Mouse (Mus musculus) MEL (cell line): ENCODE results near the gene Cmss1. TPM values are rescaled to one million over a fixed set of nuclear protein-coding genes. Genes with fewer than 3 reads are reported as not detected.

Source experiments
- DNase-seq: peaks from one replicate; pipeline ENCODE4 v3.0.0; 2011; ENCODE audit warnings: low read depth, low spot score
- H3K27ac ChIP-seq: 2 replicates; pipeline ENCODE4 v1.5.1; 2012; ENCODE audit warnings: low read depth, mild to moderate bottlenecking, control low read depth, low read length, moderate library complexity; ENCODE audit not compliant: control insufficient read depth
- H3K27me3 ChIP-seq, 2 experiments: fragments of 150-350 bp in 1 of 2; sonication (generic) in 1 of 2; 2 replicates each; pipeline ENCODE4 v1.6.1; 2012; ENCODE audit warnings: low read length in 2 of 2, mild to moderate bottlenecking in 2 of 2, improper control_type of control experiment in 1 of 2, moderate library complexity in 1 of 2; ENCODE audit not compliant: insufficient read depth in 2 of 2, control insufficient read depth in 1 of 2
- H3K36me3 ChIP-seq, 2 experiments: 2 replicates each; pipeline ENCODE4 v1.6.1; 2012 to 2014; ENCODE audit warnings: low read length in 2 of 2, improper control_type of control experiment in 1 of 2, inconsistent platforms in 1 of 2, mild to moderate bottlenecking in 1 of 2; ENCODE audit not compliant: insufficient read depth in 2 of 2, control insufficient read depth in 1 of 2
- H3K4me1 ChIP-seq, 2 experiments: fragments of 150-350 bp in 1 of 2; sonication (generic) in 1 of 2; 2 replicates each; pipeline ENCODE4 v1.6.1; 2012; ENCODE audit warnings: low read length in 2 of 2, improper control_type of control experiment in 1 of 2, mild to moderate bottlenecking in 1 of 2; ENCODE audit not compliant: insufficient read depth in 2 of 2, control insufficient read depth in 1 of 2
- H3K4me3 ChIP-seq, 2 experiments: fragments of 150-350 bp in 1 of 2; sonication (generic) in 1 of 2; 2 replicates each; pipeline ENCODE4 v1.5.1; 2012; ENCODE audit warnings: low read depth in 2 of 2, low read length in 2 of 2, mild to moderate bottlenecking in 2 of 2, moderate library complexity in 2 of 2, control low read depth in 1 of 2, improper control_type of control experiment in 1 of 2; ENCODE audit not compliant: control insufficient read depth in 1 of 2, insufficient read depth in 1 of 2
- H3K79me2 ChIP-seq: 2 replicates; pipeline ENCODE4 v1.6.1; 2012; ENCODE audit warnings: mild to moderate bottlenecking, low read length, moderate library complexity; ENCODE audit not compliant: control insufficient read depth, poor library complexity, insufficient read depth
- H3K9ac ChIP-seq: 2 replicates; pipeline ENCODE4 v1.6.1; 2012; ENCODE audit warnings: low read depth, mild to moderate bottlenecking, control low read depth, low read length, moderate library complexity; ENCODE audit not compliant: control insufficient read depth, poor library complexity, severe bottlenecking
- H3K9me3 ChIP-seq: fragments of 150-350 bp; sonication (generic); replicated peaks from 2 replicates; pipeline ENCODE4 v1.6.1; 2012; ENCODE audit warnings: mild to moderate bottlenecking, low read length, improper control_type of control experiment, moderate library complexity; ENCODE audit not compliant: insufficient read depth
- CHD2 ChIP-seq: IDR thresholded peaks from 2 replicates; pipeline ENCODE4 v1.6.1; 2011; ENCODE audit warnings: low read length, improper control_type of control experiment
- E2F4 ChIP-seq: IDR thresholded peaks from 2 replicates; pipeline ENCODE4 v1.6.1; 2011; ENCODE audit warnings: low read depth, low read length, improper control_type of control experiment, borderline replicate concordance
- ELF1 ChIP-seq: IDR thresholded peaks from 2 replicates; pipeline ENCODE4 v1.6.1; 2014; ENCODE audit warnings: low read depth, mild to moderate bottlenecking, inconsistent platforms, low read length, improper control_type of control experiment, moderate library complexity
- EP300 ChIP-seq, 2 experiments: IDR thresholded peaks; 2 replicates each; pipeline ENCODE4 v1.6.1; 2011; ENCODE audit warnings: improper control_type of control experiment in 2 of 2, low read length in 2 of 2, low read depth in 1 of 2, mild to moderate bottlenecking in 1 of 2
- ETS1 ChIP-seq: IDR thresholded peaks from 2 replicates; pipeline ENCODE4 v1.6.1; 2012; ENCODE audit warnings: low read depth, mild to moderate bottlenecking, inconsistent platforms, low read length, improper control_type of control experiment, moderate library complexity
- GATA1 ChIP-seq: IDR thresholded peaks from 2 replicates; pipeline ENCODE4 v1.6.1; 2011; ENCODE audit warnings: low read depth, low read length, improper control_type of control experiment
- HCFC1 ChIP-seq: IDR thresholded peaks from 2 replicates; pipeline ENCODE4 v1.6.1; 2012; ENCODE audit warnings: low read depth, mild to moderate bottlenecking, inconsistent platforms, low read length, improper control_type of control experiment, moderate library complexity
- JUND ChIP-seq: IDR thresholded peaks from 2 replicates; pipeline ENCODE4 v1.6.1; 2011; ENCODE audit warnings: low read depth, mild to moderate bottlenecking, improper control_type of control experiment, low read length
- KAT2A ChIP-seq: conservative IDR thresholded peaks from 2 replicates; pipeline ENCODE4 v1.6.1; 2012; ENCODE audit warnings: low read depth, low read length, improper control_type of control experiment, inconsistent platforms
- MAZ ChIP-seq: IDR thresholded peaks from 2 replicates; pipeline ENCODE4 v1.6.1; 2012; ENCODE audit warnings: low read depth, mild to moderate bottlenecking, inconsistent platforms, low read length, improper control_type of control experiment
- MEF2A ChIP-seq: IDR thresholded peaks from 2 replicates; pipeline ENCODE4 v1.6.1; 2014; ENCODE audit warnings: low read depth, mild to moderate bottlenecking, inconsistent platforms, low read length, improper control_type of control experiment; ENCODE audit not compliant: poor library complexity, insufficient replicate concordance, severe bottlenecking; ENCODE audit errors: extremely low read depth
- MXI1 ChIP-seq: IDR thresholded peaks from 2 replicates; pipeline ENCODE4 v1.6.1; 2011; ENCODE audit warnings: mild to moderate bottlenecking, low read depth, low read length, improper control_type of control experiment
- MYC ChIP-seq: IDR thresholded peaks from 2 replicates; pipeline ENCODE4 v1.6.1; 2011; ENCODE audit warnings: low read depth, mild to moderate bottlenecking, low read length, improper control_type of control experiment, moderate library complexity
- RCOR1 ChIP-seq: IDR thresholded peaks from 2 replicates; pipeline ENCODE4 v1.6.1; 2012; ENCODE audit warnings: low read depth, mild to moderate bottlenecking, inconsistent platforms, low read length, improper control_type of control experiment
- SIN3A ChIP-seq: IDR thresholded peaks from 2 replicates; pipeline ENCODE4 v1.6.1; 2012; ENCODE audit warnings: low read length, improper control_type of control experiment, inconsistent platforms
- SMC3 ChIP-seq: IDR thresholded peaks from 2 replicates; pipeline ENCODE4 v1.6.1; 2011; ENCODE audit warnings: low read depth, low read length, improper control_type of control experiment
- TAL1 ChIP-seq: IDR thresholded peaks from 2 replicates; pipeline ENCODE4 v1.6.1; 2012; ENCODE audit warnings: mild to moderate bottlenecking, inconsistent platforms, low read length, moderate library complexity, mixed read lengths
- TBP ChIP-seq: IDR thresholded peaks from 2 replicates; pipeline ENCODE4 v1.8.0; 2011; ENCODE audit warnings: low read depth, low read length, improper control_type of control experiment
- TCF12 ChIP-seq: IDR thresholded peaks from 2 replicates; pipeline ENCODE4 v1.6.1; 2014; ENCODE audit warnings: low read depth, mild to moderate bottlenecking, inconsistent platforms, low read length, improper control_type of control experiment, moderate library complexity
- UBTF ChIP-seq: IDR thresholded peaks from 2 replicates; pipeline ENCODE4 v1.6.1; 2012; ENCODE audit warnings: low read depth, mild to moderate bottlenecking, inconsistent platforms, low read length, improper control_type of control experiment, moderate library complexity, borderline replicate concordance; ENCODE audit not compliant: insufficient read depth
- ZC3H11A ChIP-seq: IDR thresholded peaks from 2 replicates; pipeline ENCODE4 v1.6.1; 2012; ENCODE audit warnings: low read depth, mild to moderate bottlenecking, inconsistent platforms, low read length, improper control_type of control experiment
- ZMIZ1 ChIP-seq: IDR thresholded peaks from 2 replicates; pipeline ENCODE4 v1.6.1; 2012; ENCODE audit warnings: low read depth, mild to moderate bottlenecking, inconsistent platforms, low read length, improper control_type of control experiment, moderate library complexity
- ZNF384 ChIP-seq: IDR thresholded peaks from 2 replicates; pipeline ENCODE4 v1.6.1; 2012; ENCODE audit warnings: low read depth, mild to moderate bottlenecking, inconsistent platforms, low read length, improper control_type of control experiment
- polyA plus RNA-seq, 2 experiments: library from polyadenylated mRNA; stranded (reverse) in 1 of 2; unstranded in 1 of 2; fragments of >175 nt in 1 of 2; fragments of >200 nt in 1 of 2; gene quantifications; 2 replicates each; pipeline versions ENCODE4 v1.2.1 to v1.2.4; 2012; ENCODE audit warnings: low replicate concordance in 2 of 2, low read depth in 1 of 2; ENCODE audit not compliant: insufficient read length in 2 of 2, insufficient read depth in 1 of 2, missing spikeins in 1 of 2
- total RNA-seq: library from RNA; depleted of rRNA; stranded (reverse); fragments of 300-350 nt; gene quantifications from 2 replicates; pipeline ENCODE4 v1.2.3, GENCODE M21; 2012

The Cmss1 gene
- total and polyA plus RNA-seq, 3 experiments: 80.9 to 94.7 TPM; not detected in 1

- TF ChIP-seq MAZ (no peak), UBTF (no peak), ELF1 (peak; percentile 31; the same call in 1 of the 2 replicates), TBP (0 out of 2 replicates have a peak, but pooled peaks have one; percentile 17), ZNF384 (no peak), EP300 (IDR thresholded peaks at IDR 0.05; ENCODE audit: low read depth in 1 of 2, low read length in 2 of 2) (peak; percentile 75 to 82), JUND (no peak), RCOR1 (peak; percentile 36; the same call in 1 of the 2 replicates), E2F4 (no peak), SIN3A (no peak; the same call in 1 of the 2 replicates)
Measured at GRCm38 (mm10) chr16:57471071-57471470, 135.6 kb downstream of the Cmss1 start (continued).

GRCm38 (mm10) chr16:57470286-57470830 lies 136.3 kb downstream of the Cmss1 start:
- Histone ChIP-seq H3K36me3 (peaks cover 0 to 37% of the 10 kb centered on the region in 2 experiments; a peak in 2 of 4 replicates), H3K27me3 (no peaks in the 10 kb centered on the region), H3K4me1 (peaks cover 35 to 45% of the 10 kb centered on the region in 2 experiments), H3K4me3 (no peak overlapping the region), H3K9ac (no peak overlapping the region), H3K27ac (peak overlapping the region; percentile 90), H3K9me3 (no peaks in the 10 kb centered on the region), H3K79me2 (peaks cover 3% of the 10 kb centered on the region; the same call in 1 of the 2 replicates)
- DNase-seq: peak; percentile 23
- TF ChIP-seq RCOR1: no peak
- TF ChIP-seq EP300 (IDR thresholded peaks at IDR 0.05; ENCODE audit: low read depth in 1 of 2, low read length in 2 of 2): no peak
- TF ChIP-seq GATA1: no peak
- TF ChIP-seq MYC: no peak
- TF ChIP-seq CHD2: no peak
- no peak for TF ChIP-seq MEF2A
- TF ChIP-seq SMC3: no peak
- no peak for TF ChIP-seq E2F4
- TF ChIP-seq ZNF384: no peak
- no peak for TF ChIP-seq HCFC1
- TF ChIP-seq KAT2A: no peak

GRCm38 (mm10) chr16:57469869-57470268 lies 136.8 kb downstream of the Cmss1 start:
- peak overlapping the region; percentile 43; the same call in 1 of the 2 replicates for H3K27ac ChIP-seq
- peak; percentile 57 for DNase-seq
- H3K4me1 ChIP-seq: peaks cover 35 to 45% of the 10 kb centered on the region in 2 experiments
- H3K27me3 ChIP-seq: no peaks in the 10 kb centered on the region
- TF ChIP-seq MXI1: no peak
- TF ChIP-seq EP300 (IDR thresholded peaks at IDR 0.05; ENCODE audit: low read depth in 1 of 2, low read length in 2 of 2): peak; percentile 58 to 68; a peak in 3 of 4 replicates
- peak; percentile 54; the same call in 1 of the 2 replicates for TF ChIP-seq ETS1
- TF ChIP-seq SIN3A: peak; percentile 62; the same call in 1 of the 2 replicates
- no peak; the same call in 1 of the 2 replicates for TF ChIP-seq RCOR1
- TF ChIP-seq ZMIZ1: no peak
- TF ChIP-seq TAL1: no peak
- TF ChIP-seq MEF2A: no peak
- TF ChIP-seq ZC3H11A: no peak
- TF ChIP-seq TCF12: peak; percentile 32; the same call in 1 of the 2 replicates
- no peak for TF ChIP-seq HCFC1
- TF ChIP-seq GATA1: peak; percentile 85
- peaks cover 3% of the 10 kb centered on the region; the same call in 1 of the 2 replicates for H3K79me2 ChIP-seq
- peaks cover 0 to 37% of the 10 kb centered on the region in 2 experiments; a peak in 2 of 4 replicates for H3K36me3 ChIP-seq
- no peak overlapping the region for H3K9ac ChIP-seq
- no peak overlapping the region for H3K4me3 ChIP-seq
- no peaks in the 10 kb centered on the region for H3K9me3 ChIP-seq
